Comparison of ENCODE assay signal across 1 mouse cellular context in the genomic region with DNA sequence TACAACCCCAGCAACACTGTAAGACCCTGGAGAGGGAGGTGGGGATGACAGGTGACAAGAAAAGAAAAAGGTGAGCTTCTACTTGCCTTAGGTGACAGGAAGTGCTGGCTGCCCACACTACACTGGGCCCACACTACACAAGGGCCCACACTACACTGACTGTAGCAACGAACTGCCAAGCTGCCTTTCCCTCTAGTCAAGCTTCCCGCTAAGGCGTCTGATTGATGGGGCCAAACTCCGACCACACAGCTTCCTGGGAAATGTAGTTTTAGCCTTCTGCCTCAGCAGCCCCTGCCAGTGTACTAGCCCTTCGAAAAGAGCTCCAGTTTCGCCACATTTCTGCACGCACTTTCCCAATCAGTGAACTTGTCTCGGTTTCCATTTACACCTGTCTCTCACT.
TF ChIP-seq lines count a peak whose summit lies in the region.

No protein-coding gene starts in this region.

TF ChIP-seq in MEL, 35 proteins besides CTCF, POLR2A, EP300 and RAD21:
- TF ChIP-seq MXI1 (IDR thresholded peaks at IDR 0.05; ENCODE audit: low read depth, low read length) = no peak
- no peak for TF ChIP-seq SIN3A (IDR thresholded peaks at IDR 0.05; ENCODE audit: low read length)
- no peak for TF ChIP-seq ZC3H11A (IDR thresholded peaks at IDR 0.05; ENCODE audit: low read depth, low read length)
- TF ChIP-seq HCFC1 (IDR thresholded peaks at IDR 0.05; ENCODE audit: low read depth, low read length) = peak; percentile 71
- no peak for TF ChIP-seq MAX (IDR thresholded peaks at IDR 0.05; ENCODE audit: low read length)
TF ChIP-seq in MEL: peak in this region for 1.
